In the genomic region with DNA sequence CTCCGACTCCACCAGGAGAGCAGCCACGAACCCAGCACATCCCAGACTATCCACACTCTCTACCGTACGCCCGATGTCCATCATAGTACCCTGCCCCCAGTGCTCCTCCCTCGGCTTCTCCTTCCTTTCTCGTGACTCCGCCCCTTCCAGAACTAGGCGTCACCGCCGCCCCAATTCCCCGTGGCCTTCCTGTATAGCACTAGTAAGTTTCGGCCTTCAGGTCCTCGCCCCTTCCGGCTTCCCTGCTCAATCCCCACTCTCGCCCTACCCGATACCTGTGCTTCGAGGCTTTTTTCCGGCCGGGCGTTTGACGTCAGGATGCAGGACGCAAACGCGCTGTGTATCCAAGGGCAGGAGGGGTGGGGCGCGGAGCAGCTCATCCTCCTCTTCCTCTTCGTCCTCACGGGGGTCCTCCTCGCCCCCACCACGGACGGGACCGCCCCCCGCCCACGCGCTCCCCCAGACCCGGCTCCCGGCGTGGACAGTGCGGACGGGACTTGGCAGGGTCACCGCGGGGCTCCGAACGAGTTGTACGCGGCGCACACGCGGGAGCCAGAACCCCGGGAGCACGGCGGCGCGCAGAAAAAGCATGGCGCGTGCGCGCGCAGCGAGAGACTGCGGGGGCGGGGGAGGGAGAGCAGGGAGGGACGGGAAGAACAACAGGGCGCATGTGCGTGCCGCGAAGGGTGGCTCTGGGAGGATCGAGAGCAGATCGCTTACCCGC, we compare ENCODE assay signal across 8 mouse cellular contexts. TPM values are rescaled to one million over a fixed set of nuclear protein-coding genes. Genes with fewer than 3 reads are reported as not detected.
DNase-seq lines count a peak whose midpoint lies in the region; ATAC-seq lines count a peak whose summit lies in the region.

A gene (minus strand): TSS at position 617 of the 724 bp plus-strand sequence.

- no peaks in the 10 kb centered on the region for H3K27me3 ChIP-seq in heart, embryonic 10.5 days (ENCODE audit: insufficient read depth, poor library complexity, severe bottlenecking)
- no peaks in the 10 kb centered on the region for H3K27me3 ChIP-seq in kidney, embryonic 15.5 days

- peaks cover 12% of the 10 kb centered on the region for H3K4me1 ChIP-seq in heart, embryonic 10.5 days
- H3K4me1 ChIP-seq in kidney, embryonic 15.5 days = peaks cover 16% of the 10 kb centered on the region

- no peaks in the 10 kb centered on the region for H3K9me3 ChIP-seq in heart, embryonic 10.5 days
- no peaks in the 10 kb centered on the region for H3K9me3 ChIP-seq in kidney, embryonic 15.5 days (replicated peaks)

- H3K27ac ChIP-seq in heart, embryonic 10.5 days = peak within 1 kb of the TSS; percentile 99
- peak within 1 kb of the TSS; percentile 100 for H3K27ac ChIP-seq in kidney, embryonic 15.5 days

- peak within 1 kb of the TSS; percentile 94 for H3K4me3 ChIP-seq in heart, embryonic 10.5 days
- peak within 1 kb of the TSS; percentile 90 for H3K4me3 ChIP-seq in kidney, embryonic 15.5 days (replicated peaks)

- H3K9ac ChIP-seq in kidney, embryonic 15.5 days = peak within 1 kb of the TSS; percentile 87

- peak within 1 kb of the TSS; percentile 84 for H3K4me2 ChIP-seq in kidney, embryonic 15.5 days

- H3K36me3 ChIP-seq in heart, embryonic 10.5 days = peaks cover 43% of the 10 kb centered on the region
- peaks cover 48% of the 10 kb centered on the region for H3K36me3 ChIP-seq in kidney, embryonic 15.5 days

- DNase-seq in B cell, adult 2 months = peak; percentile 86
- peak; percentile 99 for DNase-seq in brain, adult 2 months (ENCODE audit: low read depth, low spot score)
- peak; percentile 99 for DNase-seq in heart, embryonic 10.5 days (ENCODE audit: low spot score)
- peak; percentile 98 for DNase-seq in liver
- peak; percentile 94 to 95 for DNase-seq in spleen, postnatal 4 days (ENCODE audit: low spot score in 2 of 2)

- under 1% methylated on average over 70 of the region's 71 CpGs for WGBS in heart, embryonic 10.5 days
- under 1% methylated on average over 70 of the region's 71 CpGs for WGBS in kidney, embryonic 15.5 days

- peak; percentile 84 for ATAC-seq in erythroblast, adult 5-6 weeks (replicated peaks; ENCODE audit: low FRiP score, poor library complexity, severe bottlenecking)
- peak; percentile 89 for ATAC-seq in kidney, embryonic 15.5 days (replicated peaks; ENCODE audit: low FRiP score)
- ATAC-seq in monocyte, adult 5-6 weeks (replicated peaks; ENCODE audit: insufficient number of reproducible peaks, low FRiP score, low TSS enrichment, poor library complexity, severe bottlenecking) = peak; percentile 72

RNA-seq across cellular contexts. Expression of the gene that starts here (rescaled TPM):
- total RNA-seq in erythroblast, adult 5-6 weeks (2015; ENCODE audit: low replicate concordance) = 1.5 TPM in 1 of 2 replicates, not detected in the other
- 2.1 and 2.2 TPM in 2 replicates for total RNA-seq in erythroblast, adult 5-6 weeks (2017; ENCODE audit: low replicate concordance)
- 25.0 and 33.9 TPM in 2 replicates for polyA plus RNA-seq in heart, embryonic 10.5 days (2016; fragmentation: Nextera tagmentation; extraction: Ambion mirVana)
- polyA plus RNA-seq in kidney, embryonic 15.5 days (2015; fragmentation: Nextera tagmentation; extraction: Ambion mirVana) = 32.3 and 34.9 TPM in 2 replicates
- 31.9 to 41.2 TPM (median 37.7 TPM) in 3 replicates for total RNA-seq in monocyte, adult 5-6 weeks (2017)

Comparison
In these comparisons a context has a peak if more than half of its experiments do, and no peak if none do; other contexts are left out.
1. Peak in every context shown above with its lines: DNase-seq, ATAC-seq, H3K4me3 ChIP-seq and H3K27ac ChIP-seq.
2. RNA of the gene that starts here (total RNA-seq): 31.9 to 41.2 TPM in monocyte, adult 5-6 weeks; 1.5 to 2.2 TPM in erythroblast, adult 5-6 weeks; every median in the first group is over 10 times any median in the second.